Mouse (Mus musculus) kidney, adult 9 months (tissue): ENCODE data around the gene Il6st.

ENCODE experiments used
- DNase-seq: peaks from one replicate; pipeline ENCODE4 v3.0.0; 2022

Il6st gene

GRCm38 (mm10) chr13:112486676-112487075 lies 22.8 kb downstream of the Il6st start:
- DNase-seq = no peak

DNA sequence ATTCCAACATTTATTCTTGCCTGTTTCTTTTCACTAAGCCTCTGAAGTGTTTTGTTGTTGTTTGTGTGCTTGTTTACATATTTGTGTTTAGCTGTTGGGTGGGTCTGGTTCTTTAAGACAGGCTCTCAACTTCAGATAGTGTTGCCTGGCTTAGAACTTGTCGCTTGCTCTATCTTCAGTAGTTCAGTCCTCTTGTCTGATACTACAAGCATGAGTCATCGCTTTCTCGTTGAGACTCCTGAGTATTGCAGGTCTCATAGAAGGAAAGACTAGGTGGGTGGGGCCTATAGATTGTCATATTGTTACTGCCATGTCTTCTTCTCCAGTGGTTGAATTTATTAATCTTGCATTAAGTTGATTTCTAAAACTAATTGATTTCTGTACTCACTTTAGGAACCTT lies 26.2 kb downstream of the Il6st start:
- no peak for DNase-seq

DNA sequence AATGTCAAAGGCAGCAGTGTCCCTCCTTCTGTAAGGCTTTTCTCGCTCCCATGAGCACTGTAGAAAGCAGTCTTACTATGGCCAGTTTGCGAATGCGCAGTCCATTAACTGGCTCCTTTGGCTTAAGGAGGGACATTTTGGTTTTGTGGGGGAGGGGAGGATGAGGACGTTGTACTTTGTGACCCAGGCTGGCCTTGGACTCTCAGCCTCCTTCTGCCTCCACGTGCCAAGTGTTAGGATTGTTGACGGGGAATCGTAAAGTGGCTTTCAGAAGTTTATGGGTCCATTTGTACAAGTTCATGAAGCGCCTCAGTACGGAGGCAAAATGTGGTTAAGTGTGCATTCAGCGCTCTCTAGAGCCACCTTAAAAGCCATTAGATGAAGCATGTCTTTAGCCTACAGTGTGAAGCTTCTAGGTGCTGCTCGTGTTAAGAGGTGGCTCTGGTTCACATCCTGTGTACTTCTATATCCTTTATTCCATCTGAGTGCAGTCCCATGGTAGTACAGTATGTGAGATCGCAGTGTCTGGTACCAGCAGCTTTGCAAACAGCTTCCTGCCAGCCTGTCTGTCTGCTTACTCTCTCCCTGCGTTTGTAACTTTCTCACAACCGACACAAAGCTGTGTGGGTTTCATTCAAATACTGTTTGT lies 27.9 kb downstream of the Il6st start:
- DNase-seq = peak; percentile 81

- no peak for DNase-seq
These were observed 28.4 kb downstream of the Il6st start for GRCm38 (mm10) chr13:112492285-112492678.

- peak; percentile 14 for DNase-seq
These were observed 30.7 kb downstream of the Il6st start for GRCm38 (mm10) chr13:112494590-112494989.

GRCm38 (mm10) chr13:112500027-112500426 lies 36.2 kb downstream of the Il6st start:
- no peak for DNase-seq

GRCm38 (mm10) chr13:112500466-112500865 lies 36.6 kb downstream of the Il6st start:
- DNase-seq = no peak

GRCm38 (mm10) chr13:112503846-112504245 lies 40.0 kb downstream of the Il6st start:
- no peak for DNase-seq

DNA sequence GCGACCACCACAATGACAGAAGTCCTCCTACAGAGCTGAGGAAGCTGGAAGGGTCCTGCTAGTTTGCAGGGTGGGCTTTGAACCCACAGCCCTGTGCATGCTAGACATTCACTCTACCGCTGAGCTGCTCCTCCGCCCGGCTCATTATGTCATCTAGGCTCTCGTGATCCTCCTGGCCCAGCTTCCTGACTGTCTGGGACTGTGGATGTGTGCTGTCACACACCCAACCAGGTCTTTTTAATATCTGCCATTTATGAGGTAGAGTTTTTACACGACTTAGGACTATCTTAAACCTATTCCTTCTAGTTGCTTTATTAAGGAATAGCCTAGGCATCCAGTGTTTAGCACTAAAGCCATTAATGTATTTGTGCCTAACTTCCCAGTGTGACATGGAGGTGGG lies 41.6 kb downstream of the Il6st start:
- DNase-seq = no peak

- DNase-seq = no peak
These were observed 42.9 kb downstream of the Il6st start for GRCm38 (mm10) chr13:112506766-112507165.

DNA sequence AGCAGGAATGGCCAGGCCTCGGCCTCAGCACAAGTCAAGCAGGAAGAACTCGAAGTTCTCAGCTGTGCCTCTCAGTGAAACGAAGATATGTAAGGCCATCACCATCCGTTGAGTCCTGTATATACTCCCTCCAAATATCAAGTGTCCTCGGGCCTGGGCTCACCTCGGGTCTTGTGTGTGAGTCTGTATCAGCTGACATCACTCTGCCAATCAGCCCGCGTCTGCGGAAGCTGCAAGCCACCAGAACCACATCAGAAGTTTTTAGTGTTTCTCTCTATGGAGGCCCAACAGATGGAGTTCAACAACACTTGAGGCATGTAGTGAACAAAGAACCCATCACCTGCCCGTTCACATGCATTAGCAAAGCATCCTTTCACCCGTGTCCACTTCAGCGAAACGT lies 43.8 kb downstream of the Il6st start:
- DNase-seq = no peak

DNA sequence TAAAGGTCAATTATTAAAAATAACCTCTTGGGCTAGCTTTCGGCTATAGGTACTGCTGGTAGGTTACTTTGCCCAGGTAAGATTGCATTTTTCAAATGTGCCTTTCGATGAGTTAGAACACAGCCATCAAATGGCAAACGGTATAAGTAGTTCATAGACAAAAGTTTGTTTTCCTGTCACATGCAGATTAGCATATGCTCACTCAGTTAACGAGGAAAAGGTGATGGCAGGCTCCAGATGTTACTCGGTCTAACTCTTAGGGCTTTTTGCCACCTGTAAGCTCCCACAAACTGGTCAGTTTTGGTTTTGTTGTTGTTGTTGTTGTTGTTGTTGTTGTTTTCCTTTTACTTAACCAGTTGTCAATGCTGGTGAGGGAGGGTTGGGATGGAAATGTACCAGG lies 44.6 kb downstream of the Il6st start:
- no peak for DNase-seq

- DNase-seq = peak; percentile 70
These were observed 45.6 kb downstream of the Il6st start for GRCm38 (mm10) chr13:112509465-112509864.

- DNase-seq = no peak
These were observed 46.8 kb downstream of the Il6st start for GRCm38 (mm10) chr13:112510437-112511212.

- peak; percentile 23 for DNase-seq
These were observed 47.4 kb downstream of the Il6st start for GRCm38 (mm10) chr13:112511261-112511660.

GRCm38 (mm10) chr13:112511810-112512209 lies 47.9 kb downstream of the Il6st start:
- DNase-seq = no peak

DNA sequence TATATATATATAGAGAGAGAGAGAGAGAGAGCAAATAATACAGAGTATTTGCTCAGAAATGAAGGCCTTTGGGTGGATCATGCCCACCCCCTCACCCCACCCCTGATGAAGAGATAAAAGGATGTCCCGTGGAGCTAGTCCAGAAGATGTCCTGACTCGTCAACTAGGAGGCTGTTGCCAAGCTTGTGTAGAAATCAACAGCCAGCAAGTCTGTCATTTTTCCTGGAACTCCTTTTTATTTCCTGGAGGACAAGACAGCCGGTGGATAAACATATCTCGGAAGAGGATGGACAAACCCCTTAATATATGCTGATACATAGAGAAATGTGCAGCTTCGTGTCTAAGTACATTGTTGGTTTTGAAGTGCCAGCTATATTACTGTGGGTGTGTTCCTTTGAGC lies 49.0 kb downstream of the Il6st start:
- DNase-seq = no peak

- DNase-seq = no peak
These were observed 50.7 kb downstream of the Il6st start for GRCm38 (mm10) chr13:112514546-112514945.

- no peak for DNase-seq
These were observed 58.4 kb downstream of the Il6st start for GRCm38 (mm10) chr13:112522261-112522660.

DNA sequence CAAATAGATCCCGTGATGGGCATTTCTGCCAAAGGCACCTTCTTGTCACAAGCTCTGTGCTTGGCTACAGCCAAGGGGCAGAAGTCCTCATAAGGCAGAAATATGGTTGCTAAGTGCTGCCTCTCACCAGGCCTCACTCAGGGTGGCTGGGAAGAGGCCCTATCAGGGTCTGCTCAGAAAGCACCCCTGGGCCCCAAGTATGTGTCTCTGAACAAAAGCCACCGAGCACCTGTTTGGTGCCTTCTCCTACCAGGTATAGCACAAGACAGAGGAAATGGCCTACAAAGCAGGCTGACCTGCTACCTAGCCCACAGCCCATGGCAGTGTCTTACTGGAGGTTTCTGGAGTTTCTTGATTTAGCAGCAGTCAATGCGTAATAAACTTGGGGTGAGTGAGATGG lies 59.0 kb downstream of the Il6st start:
- no peak for DNase-seq

- DNase-seq = peak; percentile 39
These were observed 59.6 kb downstream of the Il6st start for GRCm38 (mm10) chr13:112523346-112523970.

DNA sequence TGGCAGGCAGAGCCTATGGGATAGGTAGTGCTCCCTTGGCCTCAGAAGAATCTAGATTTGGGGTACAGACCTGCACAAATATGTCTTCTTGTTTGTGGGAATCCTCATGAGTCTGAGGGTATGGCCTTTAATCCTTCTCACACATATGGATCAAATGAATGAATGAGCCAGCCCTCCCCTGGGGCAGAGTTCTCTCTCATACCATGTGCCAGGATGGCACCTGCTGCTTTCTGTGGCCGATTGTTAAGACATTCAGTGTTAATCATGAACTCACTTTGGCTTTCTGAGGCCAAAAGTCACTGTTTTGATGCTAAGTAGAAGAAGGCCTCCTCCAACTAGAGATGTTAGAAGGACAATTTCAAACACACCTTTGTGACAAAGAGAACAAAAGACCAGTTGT lies 63.3 kb downstream of the Il6st start:
- peak; percentile 77 for DNase-seq

- DNase-seq = peak; percentile 89
These were observed 66.0 kb downstream of the Il6st start for GRCm38 (mm10) chr13:112529893-112530292.

- DNase-seq = no peak
These were observed 68.4 kb downstream of the Il6st start for GRCm38 (mm10) chr13:112532235-112532634.
